Mouse (Mus musculus) kidney, embryonic 14.5 days (tissue): Measurements from ENCODE around the gene Chil5. TPM values are rescaled to one million over a fixed set of nuclear protein-coding genes. Genes with fewer than 3 reads are reported as not detected.
A peak's percentile ranks its signal among the peaks of the same experiment; 100 is the strongest.
"Not testable (repeated sequence)": the region's sequence is repeated elsewhere in the genome, so short reads cannot be mapped to it uniquely, and the experiment has no call there.

Source experiments
- ATAC-seq: fragments of 200-750 bp; cut with Nextera tagmentation; 2 replicates; pipeline ENCODE4 v1.8.0; 2017; ENCODE audit warnings: moderate number of reproducible peaks, mild to moderate bottlenecking, moderate TSS enrichment, moderate library complexity; ENCODE audit not compliant: low FRiP score, low TSS enrichment
- H3K27ac ChIP-seq: fragments of 300-500 bp; sonication (generic); 2 replicates; pipeline ENCODE4 v1.5.1; 2014; ENCODE audit warnings: low read depth, mild to moderate bottlenecking, low read length, moderate library complexity, mixed read lengths
- H3K27me3 ChIP-seq: fragments of 300-500 bp; sonication (generic); 2 replicates; pipeline ENCODE4 v1.6.1; 2014; ENCODE audit warnings: mild to moderate bottlenecking, low read length; ENCODE audit not compliant: control insufficient read depth, insufficient read depth
- H3K36me3 ChIP-seq: fragments of 300-500 bp; sonication (generic); 2 replicates; pipeline ENCODE4 v1.6.1; 2014; ENCODE audit warnings: low read length, mixed read lengths; ENCODE audit not compliant: control insufficient read depth, insufficient read depth
- H3K4me1 ChIP-seq: fragments of 300-500 bp; sonication (generic); 2 replicates; pipeline ENCODE4 v1.6.1; 2014; ENCODE audit warnings: low read length, mixed read lengths; ENCODE audit not compliant: control insufficient read depth, insufficient read depth
- H3K4me2 ChIP-seq: fragments of 300-500 bp; sonication (generic); replicated peaks from 2 replicates; pipeline ENCODE4 v1.6.1; 2014; ENCODE audit warnings: low read depth, mild to moderate bottlenecking, low read length
- H3K4me3 ChIP-seq: fragments of 300-500 bp; sonication (generic); 2 replicates; pipeline ENCODE4 v1.5.1; 2014; ENCODE audit warnings: mild to moderate bottlenecking, low read length
- H3K9ac ChIP-seq: fragments of 300-500 bp; sonication (generic); 2 replicates; pipeline ENCODE4 v1.6.1; 2014; ENCODE audit warnings: low read depth, mild to moderate bottlenecking, low read length, moderate library complexity
- H3K9me3 ChIP-seq: fragments of 300-500 bp; sonication (generic); 2 replicates; pipeline ENCODE4 v1.6.1; 2016; ENCODE audit warnings: low read length; ENCODE audit not compliant: control insufficient read depth
- WGBS: fragments of 180-500 bp; shearing (Covaris S2); extraction: QIAGEN DNeasy Blood & Tissue Kit; methylation state at CpG from one replicate; pipeline ENCODE4 v1.1.7; 2014; 5-methylcytosine and 5-hydroxymethylcytosine counted together
- polyA plus RNA-seq: library from polyadenylated mRNA; unstranded; fragments of >200 nt; fragmentation: Nextera tagmentation; extraction: Ambion mirVana; gene quantifications from 2 replicates; pipeline ENCODE4 v1.2.1, GENCODE M21; 2014

Chil5 gene
- polyA plus RNA-seq, 1 experiment from 2014 or later, result not detected

DNA sequence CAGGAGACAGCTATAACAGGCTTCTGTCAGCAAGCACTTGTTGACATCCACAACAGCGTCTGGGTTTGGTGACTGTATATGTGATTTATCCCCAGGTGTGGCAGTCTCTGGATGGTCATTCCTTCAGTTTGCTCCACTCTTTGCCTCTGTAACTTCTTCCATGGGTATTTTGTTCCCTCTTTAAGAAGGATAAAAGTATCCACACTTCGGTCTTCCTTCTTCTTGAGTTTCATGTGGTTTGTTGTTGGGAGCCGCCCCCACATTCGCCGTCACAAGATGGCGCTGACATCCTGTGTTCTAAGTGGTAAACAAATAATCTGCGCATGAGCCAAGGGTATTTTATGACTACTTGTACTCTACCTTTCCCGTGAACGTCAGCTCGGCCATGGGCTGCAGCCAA, 29.3 kb downstream of the Chil5 start:
- not testable (repeated sequence) for H3K27ac ChIP-seq, H3K4me2 ChIP-seq, H3K4me1 ChIP-seq, H3K36me3 ChIP-seq, H3K9ac ChIP-seq, H3K9me3 ChIP-seq, H3K27me3 ChIP-seq, ATAC-seq, H3K4me3 ChIP-seq
- 52% methylated on average over 10 of the region's 10 CpGs for WGBS

GRCm38 (mm10) chr3:106001416-106002370, 30.9 kb downstream of the Chil5 start:
- peak; percentile 99 for ATAC-seq
- Histone ChIP-seq H3K27ac (no peak overlapping the region), H3K9me3 (no peaks in the 10 kb centered on the region), H3K4me3 (no peak overlapping the region), H3K9ac (no peak overlapping the region), H3K4me2 (peak overlapping the region; percentile 30), H3K36me3 (no peaks in the 10 kb centered on the region), H3K27me3 (no peaks in the 10 kb centered on the region), H3K4me1 (no peaks in the 10 kb centered on the region)
- 23% methylated on average over 17 of the region's 17 CpGs for WGBS

GRCm38 (mm10) chr3:106000707-106001375, 31.8 kb downstream of the Chil5 start:
- H3K36me3 ChIP-seq, result no peaks in the 10 kb centered on the region
- H3K9me3 ChIP-seq, result no peaks in the 10 kb centered on the region
- no peaks in the 10 kb centered on the region for H3K27me3 ChIP-seq
- H3K4me1 ChIP-seq, result no peaks in the 10 kb centered on the region
- H3K4me2 ChIP-seq, result peak overlapping the region; percentile 30
- H3K9ac ChIP-seq, result no peak overlapping the region
- no peak overlapping the region for H3K27ac ChIP-seq
- WGBS, result 18% methylated on average over 11 of the region's 11 CpGs
- ATAC-seq, result peak; percentile 62
- H3K4me3 ChIP-seq, result no peak overlapping the region

DNA sequence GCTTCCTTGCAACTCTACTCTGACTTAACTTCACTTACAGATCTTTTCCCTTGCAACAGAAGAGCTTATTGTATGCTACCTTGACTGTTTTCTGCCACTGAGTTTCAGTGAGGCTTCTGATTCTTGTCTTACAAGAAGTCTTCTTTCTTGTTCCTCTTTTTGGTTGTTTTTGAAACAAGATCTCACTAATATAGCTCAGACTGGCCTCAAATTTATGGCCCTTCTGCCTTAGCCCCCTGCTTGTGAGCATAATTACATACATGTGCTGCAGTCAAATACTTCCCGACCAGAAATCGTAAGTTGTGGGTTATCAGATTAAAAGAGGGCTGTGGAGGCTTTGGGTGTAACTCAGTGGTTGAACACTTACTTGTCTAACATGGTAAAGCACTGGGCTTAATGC, 37.9 kb downstream of the Chil5 start:
- 35% methylated on average over 2 of the region's 2 CpGs for WGBS

DNA sequence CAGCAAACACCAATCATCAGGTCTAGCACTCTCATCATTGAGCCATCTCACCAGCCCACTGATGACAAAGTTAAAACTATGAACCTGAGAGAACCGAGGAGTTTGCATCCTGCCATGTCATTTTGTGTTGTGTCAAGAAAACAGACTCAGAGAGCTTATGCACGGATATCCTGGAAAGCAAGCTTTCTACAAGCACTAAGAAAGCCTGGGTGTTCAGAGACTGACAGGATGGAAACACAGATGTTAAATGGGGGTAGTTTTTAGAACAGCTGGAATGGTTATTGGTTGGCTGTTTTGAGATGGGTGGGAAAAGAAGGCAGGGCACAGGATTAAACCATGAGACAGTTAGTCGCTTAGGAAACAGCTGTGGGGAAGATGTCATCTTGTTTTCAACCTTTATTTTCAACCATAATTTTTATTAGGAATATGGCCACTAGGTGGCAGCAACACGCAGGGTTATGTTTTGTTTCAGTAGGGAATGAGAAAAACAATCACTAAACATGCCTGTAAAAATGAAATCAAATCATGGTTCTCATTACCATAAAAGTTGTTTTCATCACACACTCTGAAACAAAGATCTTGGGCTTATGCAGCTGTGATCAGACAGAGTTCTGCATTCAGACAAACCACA, 40.8 kb downstream of the Chil5 start:
- H3K4me2 ChIP-seq, result no peak overlapping the region
- 32% methylated on average over 4 of the region's 4 CpGs for WGBS
- ATAC-seq, result no peak

More for the DNA sequence above, 37.9 kb downstream of the Chil5 start:
- no peak overlapping the region for H3K27ac ChIP-seq
- no peaks in the 10 kb centered on the region for H3K27me3 ChIP-seq
- H3K4me1 ChIP-seq, result no peaks in the 10 kb centered on the region
- no peak overlapping the region for H3K4me2 ChIP-seq
- no peaks in the 10 kb centered on the region for H3K36me3 ChIP-seq
- no peak for ATAC-seq
- no peak overlapping the region for H3K4me3 ChIP-seq
- no peaks in the 10 kb centered on the region for H3K9me3 ChIP-seq
- no peak overlapping the region for H3K9ac ChIP-seq

GRCm38 (mm10) chr3:105989611-105990010, 43.0 kb downstream of the Chil5 start:
- not testable (repeated sequence) for H3K4me3 ChIP-seq, H3K4me2 ChIP-seq, H3K9ac ChIP-seq, ATAC-seq, H3K9me3 ChIP-seq, H3K27me3 ChIP-seq, H3K27ac ChIP-seq, H3K36me3 ChIP-seq, H3K4me1 ChIP-seq
- WGBS, result 65% methylated on average over 5 of the region's 5 CpGs

More for the DNA sequence above, 40.8 kb downstream of the Chil5 start:
- Histone ChIP-seq H3K4me3 (no peak overlapping the region), H3K4me1 (no peaks in the 10 kb centered on the region), H3K27me3 (no peaks in the 10 kb centered on the region), H3K9me3 (no peaks in the 10 kb centered on the region), H3K36me3 (no peaks in the 10 kb centered on the region), H3K27ac (no peak overlapping the region), H3K9ac (no peak overlapping the region)

DNA sequence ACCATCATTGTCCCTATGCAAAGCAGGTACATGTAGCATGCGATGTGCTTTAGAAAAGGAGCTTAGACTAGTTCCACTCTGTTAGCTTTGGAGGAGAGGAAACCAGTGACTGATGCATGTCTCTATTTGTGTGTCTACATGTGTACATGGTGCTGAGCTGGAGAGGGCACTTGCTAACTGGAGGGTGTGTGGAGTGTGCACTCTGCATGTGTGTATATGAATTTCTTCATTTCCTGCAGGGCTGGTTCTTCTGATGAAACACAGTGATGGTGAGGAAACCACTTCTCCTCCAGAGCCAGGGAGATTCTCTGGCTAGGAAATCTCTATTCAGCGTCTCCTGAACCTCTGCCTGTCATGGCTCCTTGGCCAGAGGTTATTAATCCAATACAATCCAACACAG, 58.4 kb downstream of the Chil5 start:
- H3K36me3 ChIP-seq, result peaks cover 13% of the 10 kb centered on the region
- H3K4me1 ChIP-seq, result no peaks in the 10 kb centered on the region
- no peak overlapping the region for H3K27ac ChIP-seq
- H3K4me3 ChIP-seq, result no peak overlapping the region
- H3K9me3 ChIP-seq, result no peaks in the 10 kb centered on the region
- WGBS, result 86% methylated on average over 2 of the region's 2 CpGs
- H3K4me2 ChIP-seq, result no peak overlapping the region
- H3K9ac ChIP-seq, result no peak overlapping the region
- no peaks in the 10 kb centered on the region for H3K27me3 ChIP-seq
- no peak for ATAC-seq

- WGBS, result 66% methylated on average over 3 of the region's 3 CpGs
- ATAC-seq, result no peak
These were observed 59.2 kb downstream of the Chil5 start, which contains the start of gene Ovgp1 for GRCm38 (mm10) chr3:105973411-105973810. Ovgp1 (plus strand) TSS chr3:105973711.

More at GRCm38 (mm10) chr3:105973411-105973810, 59.2 kb downstream of the Chil5 start, which contains the start of gene Ovgp1:
- H3K27me3 ChIP-seq, result no peaks in the 10 kb centered on the region
- no peak within 1 kb of the TSS for H3K4me3 ChIP-seq
- H3K27ac ChIP-seq, result no peak within 1 kb of the TSS
- H3K36me3 ChIP-seq, result peaks cover 21% of the 10 kb centered on the region
- H3K9ac ChIP-seq, result no peak within 1 kb of the TSS
- no peaks in the 10 kb centered on the region for H3K9me3 ChIP-seq
- no peak within 1 kb of the TSS for H3K4me2 ChIP-seq
- H3K4me1 ChIP-seq, result no peaks in the 10 kb centered on the region
